Mouse (Mus musculus): ENCODE data around the gene Hsp90aa1. TPM values are rescaled to one million over a fixed set of nuclear protein-coding genes. Genes with fewer than 3 reads are reported as not detected.
"Not testable (repeated sequence)": the region's sequence is repeated elsewhere in the genome, so short reads cannot be mapped to it uniquely, and the experiment has no call there.

Gene Hsp90aa1
- polyA plus RNA-seq (2015; fragmentation: Nextera tagmentation; extraction: Ambion mirVana): 1,340 and 1,345 TPM in 2 replicates

GRCm38 (mm10) chr12:110702556-110702955, at the start of gene Hsp90aa1:
Gene Hsp90aa1, minus strand, starts transcription at chr12:110702728.
- Histone ChIP-seq H3K4me1 (peaks cover 14% of the 10 kb centered on the region), H3K4me2 (replicated peaks) (no peak within 1 kb of the TSS), H3K9ac (replicated peaks) (no peak within 1 kb of the TSS), H3K4me3 (no peak within 1 kb of the TSS), H3K9me3 (no peaks in the 10 kb centered on the region), H3K27me3 (no peaks in the 10 kb centered on the region), H3K27ac (replicated peaks) (no peak within 1 kb of the TSS), H3K36me3 (no peaks in the 10 kb centered on the region)
- 53% methylated on average over 4 of the region's 4 CpGs for WGBS
- no peak for ATAC-seq (replicated peaks)

GRCm38 (mm10) chr12:110750770-110751439, 48.4 kb upstream of the Hsp90aa1 start:
- peaks cover 8% of the 10 kb centered on the region; the same call in 1 of the 2 replicates for H3K36me3 ChIP-seq
- H3K27me3 ChIP-seq: no peaks in the 10 kb centered on the region
- no peak overlapping the region for H3K27ac ChIP-seq (replicated peaks)
- no peak overlapping the region for H3K9ac ChIP-seq (replicated peaks)
- 90% methylated on average over 10 of the region's 10 CpGs for WGBS
- H3K4me3 ChIP-seq: no peak overlapping the region
- H3K4me1 ChIP-seq: no peaks in the 10 kb centered on the region
- ATAC-seq (replicated peaks): no peak
- no peak overlapping the region for H3K4me2 ChIP-seq (replicated peaks)
- no peaks in the 10 kb centered on the region for H3K9me3 ChIP-seq

- H3K27me3 ChIP-seq: peaks cover 9% of the 10 kb centered on the region; the same call in 1 of the 2 replicates
- H3K4me2 ChIP-seq (replicated peaks): peak overlapping the region; percentile 87
- H3K36me3 ChIP-seq: no peaks in the 10 kb centered on the region
- ATAC-seq (replicated peaks): peak; percentile 45; the same call in 1 of the 2 replicates
- peaks cover 25% of the 10 kb centered on the region for H3K4me1 ChIP-seq
- WGBS: under 1% methylated on average over 72 of the region's 72 CpGs
- H3K4me3 ChIP-seq: peak overlapping the region; percentile 82
- H3K27ac ChIP-seq (replicated peaks): peak overlapping the region; percentile 90
- no peaks in the 10 kb centered on the region for H3K9me3 ChIP-seq
- peak overlapping the region; percentile 80 for H3K9ac ChIP-seq (replicated peaks)
Observed at GRCm38 (mm10) chr12:110738158-110738921, 35.8 kb upstream of the Hsp90aa1 start.

DNA sequence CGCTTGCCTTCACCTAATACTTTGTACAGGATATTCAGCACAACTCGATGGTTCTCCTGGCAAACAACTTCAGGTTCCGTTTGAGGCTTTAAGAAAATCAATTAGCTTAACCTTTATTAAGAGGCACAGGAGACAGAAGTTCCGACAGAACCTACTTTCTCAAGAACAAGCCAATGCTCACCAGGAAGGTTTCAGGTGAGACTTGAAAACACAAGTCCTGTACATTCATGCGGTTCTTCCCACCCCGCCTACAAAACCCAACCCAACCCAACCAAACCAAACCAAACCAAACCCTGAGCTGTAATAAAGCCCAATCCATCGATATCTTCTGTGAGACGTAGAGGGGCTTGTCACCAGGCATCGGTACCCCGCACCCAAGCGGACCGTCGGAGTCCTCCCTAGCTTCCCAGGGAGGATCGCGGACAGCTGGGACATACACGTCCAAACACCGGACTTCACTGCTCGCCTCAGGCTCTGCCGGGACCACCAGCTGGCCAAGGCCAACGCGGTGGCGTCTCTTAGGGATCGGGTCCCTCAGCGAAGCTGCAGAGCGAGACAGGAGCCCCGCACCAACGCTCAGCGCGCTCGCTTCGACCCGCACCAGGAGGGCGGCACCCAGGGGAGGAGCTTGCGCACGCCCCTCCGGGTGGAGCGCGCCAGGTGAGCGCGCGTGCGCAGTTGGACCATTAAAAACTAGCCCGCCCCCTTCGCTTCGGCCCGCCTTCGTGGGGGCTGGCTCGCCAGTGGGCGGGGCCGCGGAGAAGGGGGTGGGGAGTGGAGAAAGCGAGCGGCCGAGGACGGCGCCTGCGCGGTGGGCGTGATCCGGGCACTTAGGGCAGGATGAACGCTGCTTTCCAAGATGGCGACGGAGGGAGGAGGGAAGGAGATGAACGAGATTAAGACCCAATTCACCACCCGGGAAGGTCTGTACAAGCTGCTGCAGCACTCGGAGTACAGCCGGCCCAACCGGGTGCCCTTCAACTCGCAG, 34.9 kb upstream of the Hsp90aa1 start, which contains the start of gene Wdr20:
Gene Wdr20 (plus strand): TSS at position 775 of the 988 bp plus-strand sequence.
- 1% methylated on average over 68 of the region's 69 CpGs for WGBS
- Histone ChIP-seq H3K27me3 (peaks cover 9% of the 10 kb centered on the region; the same call in 1 of the 2 replicates), H3K9ac (replicated peaks) (peak within 1 kb of the TSS; percentile 80), H3K4me3 (peak within 1 kb of the TSS; percentile 82), H3K9me3 (no peaks in the 10 kb centered on the region), H3K4me1 (peaks cover 25% of the 10 kb centered on the region), H3K36me3 (no peaks in the 10 kb centered on the region), H3K4me2 (replicated peaks) (peak within 1 kb of the TSS; percentile 87), H3K27ac (replicated peaks) (peak within 1 kb of the TSS; percentile 90)
- peak; percentile 95 for ATAC-seq (replicated peaks)

- whole genome bisulfite sequencing: 14% methylated on average over 4 of the region's 4 CpGs
- Histone ChIP-seq H3K27ac (replicated peaks) (no peak overlapping the region), H3K4me3 (peak overlapping the region; percentile 82), H3K36me3 (no peaks in the 10 kb centered on the region), H3K4me1 (peaks cover 25% of the 10 kb centered on the region), H3K27me3 (peaks cover 9% of the 10 kb centered on the region; the same call in 1 of the 2 replicates), H3K9me3 (no peaks in the 10 kb centered on the region), H3K9ac (replicated peaks) (no peak overlapping the region), H3K4me2 (replicated peaks) (peak overlapping the region; percentile 77)
- no peak for ATAC-seq (replicated peaks)
Observed at GRCm38 (mm10) chr12:110736641-110737040, 34.1 kb upstream of the Hsp90aa1 start.

- 91% methylated on average over 3 of the region's 3 CpGs for WGBS
- not testable (repeated sequence) for H3K4me1 ChIP-seq; H3K4me2 ChIP-seq (replicated peaks); H3K27me3 ChIP-seq; ATAC-seq (replicated peaks); H3K27ac ChIP-seq (replicated peaks); H3K9me3 ChIP-seq; H3K36me3 ChIP-seq; H3K9ac ChIP-seq (replicated peaks); H3K4me3 ChIP-seq
Observed at GRCm38 (mm10) chr12:110733254-110733653, 30.7 kb upstream of the Hsp90aa1 start.

DNA sequence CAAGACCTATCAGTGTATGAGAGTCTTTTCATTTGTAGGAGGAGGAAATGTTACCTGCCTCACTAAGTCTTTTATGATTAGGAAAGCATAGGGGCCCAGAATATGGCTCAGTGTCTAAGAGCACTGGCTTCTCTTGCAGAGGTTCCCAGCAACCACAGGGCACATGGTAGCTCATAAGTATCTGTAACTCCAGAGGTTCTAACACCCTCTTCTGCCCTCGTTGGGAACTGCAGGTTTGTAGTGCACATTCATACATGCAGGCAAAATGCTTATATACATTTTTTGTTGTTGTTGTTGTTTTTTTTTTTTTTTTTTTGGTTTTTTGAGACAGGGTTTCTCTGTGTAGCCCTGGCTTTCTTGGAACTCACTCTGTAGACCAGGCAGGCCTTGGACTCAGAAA, 23.9 kb upstream of the Hsp90aa1 start:
- no peaks in the 10 kb centered on the region for H3K27me3 ChIP-seq
- 67% methylated on average over 1 of the region's 1 CpGs for WGBS

GRCm38 (mm10) chr12:110725489-110725888, 23.0 kb upstream of the Hsp90aa1 start:
- H3K27me3 ChIP-seq: no peaks in the 10 kb centered on the region
- H3K27ac ChIP-seq (replicated peaks): no peak overlapping the region
- no peak overlapping the region for H3K4me2 ChIP-seq (replicated peaks)
- WGBS: 85% methylated on average over 5 of the region's 5 CpGs
- H3K9ac ChIP-seq (replicated peaks): no peak overlapping the region
- no peaks in the 10 kb centered on the region for H3K36me3 ChIP-seq
- no peaks in the 10 kb centered on the region for H3K4me1 ChIP-seq
- ATAC-seq (replicated peaks): no peak
- no peaks in the 10 kb centered on the region for H3K9me3 ChIP-seq
- no peak overlapping the region for H3K4me3 ChIP-seq

More for the DNA sequence above, 23.9 kb upstream of the Hsp90aa1 start:
- ATAC-seq (replicated peaks): no peak
- Histone ChIP-seq H3K4me3 (no peak overlapping the region), H3K36me3 (no peaks in the 10 kb centered on the region), H3K9ac (replicated peaks) (no peak overlapping the region), H3K4me1 (no peaks in the 10 kb centered on the region), H3K9me3 (no peaks in the 10 kb centered on the region), H3K4me2 (replicated peaks) (no peak overlapping the region), H3K27ac (replicated peaks) (no peak overlapping the region)

GRCm38 (mm10) chr12:110725051-110725450, 22.5 kb upstream of the Hsp90aa1 start:
- H3K9ac ChIP-seq (replicated peaks): no peak overlapping the region
- H3K9me3 ChIP-seq: no peaks in the 10 kb centered on the region
- H3K27me3 ChIP-seq: no peaks in the 10 kb centered on the region
- ATAC-seq (replicated peaks): no peak
- 89% methylated on average over 5 of the region's 5 CpGs for WGBS
- no peaks in the 10 kb centered on the region for H3K36me3 ChIP-seq
- H3K4me3 ChIP-seq: no peak overlapping the region
- H3K27ac ChIP-seq (replicated peaks): no peak overlapping the region
- no peak overlapping the region for H3K4me2 ChIP-seq (replicated peaks)
- H3K4me1 ChIP-seq: no peaks in the 10 kb centered on the region

DNA sequence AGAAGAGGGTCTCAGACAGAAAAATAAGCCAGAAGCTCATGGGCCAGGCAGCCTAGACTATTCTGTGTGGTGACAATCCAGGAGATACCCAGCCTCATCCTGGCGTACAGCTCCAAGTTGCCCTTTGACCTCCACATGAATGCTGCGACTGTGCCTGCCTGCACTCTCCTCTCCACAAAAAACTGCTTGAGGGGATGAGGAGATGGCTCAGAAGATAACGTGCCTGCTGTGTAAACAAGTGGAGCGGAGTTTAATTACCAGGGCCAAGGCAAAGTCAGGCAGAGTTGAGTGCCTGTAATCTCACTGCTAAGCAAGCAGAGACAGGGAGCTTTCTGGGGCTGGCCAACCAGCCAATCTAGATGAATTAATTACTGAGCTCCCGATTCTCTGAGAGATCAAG, 13.5 kb upstream of the Hsp90aa1 start:
- ATAC-seq (replicated peaks): no peak
- H3K4me2 ChIP-seq (replicated peaks): no peak overlapping the region
- H3K4me1 ChIP-seq: no peaks in the 10 kb centered on the region
- H3K27me3 ChIP-seq: no peaks in the 10 kb centered on the region
- H3K27ac ChIP-seq (replicated peaks): no peak overlapping the region
- H3K9me3 ChIP-seq: 0 out of 2 replicates have a peak, but pooled peaks cover 3% of the 10 kb centered on the region
- 37% methylated on average over 5 of the region's 5 CpGs for WGBS
- H3K36me3 ChIP-seq: no peaks in the 10 kb centered on the region
- H3K9ac ChIP-seq (replicated peaks): no peak overlapping the region
- H3K4me3 ChIP-seq: no peak overlapping the region

- Histone ChIP-seq H3K9ac (replicated peaks) (no peak overlapping the region), H3K4me2 (replicated peaks) (no peak overlapping the region), H3K4me3 (no peak overlapping the region), H3K4me1 (no peaks in the 10 kb centered on the region), H3K36me3 (no peaks in the 10 kb centered on the region), H3K27me3 (no peaks in the 10 kb centered on the region), H3K9me3 (0 out of 2 replicates have a peak, but pooled peaks cover 3% of the 10 kb centered on the region), H3K27ac (replicated peaks) (no peak overlapping the region)
- 91% methylated on average over 6 of the region's 6 CpGs for WGBS
- no peak for ATAC-seq (replicated peaks)
Observed at GRCm38 (mm10) chr12:110714215-110714614, 11.7 kb upstream of the Hsp90aa1 start.
